Mouse (Mus musculus) frontal cortex, postnatal 25 days (tissue): Measurements from ENCODE around the gene Theg.

ENCODE experiments used
- DNase-seq, 2 experiments: peaks; one replicate each; pipeline ENCODE4 v3.0.0; 2022; ENCODE audit warnings: low spot score in 2 of 2

Theg gene

GRCm38 (mm10) chr10:79556951-79557350 lies 30.2 kb downstream of the Theg start:
- no peak for DNase-seq

GRCm38 (mm10) chr10:79555238-79555724 lies 31.9 kb downstream of the Theg start:
- no peak for DNase-seq

DNA sequence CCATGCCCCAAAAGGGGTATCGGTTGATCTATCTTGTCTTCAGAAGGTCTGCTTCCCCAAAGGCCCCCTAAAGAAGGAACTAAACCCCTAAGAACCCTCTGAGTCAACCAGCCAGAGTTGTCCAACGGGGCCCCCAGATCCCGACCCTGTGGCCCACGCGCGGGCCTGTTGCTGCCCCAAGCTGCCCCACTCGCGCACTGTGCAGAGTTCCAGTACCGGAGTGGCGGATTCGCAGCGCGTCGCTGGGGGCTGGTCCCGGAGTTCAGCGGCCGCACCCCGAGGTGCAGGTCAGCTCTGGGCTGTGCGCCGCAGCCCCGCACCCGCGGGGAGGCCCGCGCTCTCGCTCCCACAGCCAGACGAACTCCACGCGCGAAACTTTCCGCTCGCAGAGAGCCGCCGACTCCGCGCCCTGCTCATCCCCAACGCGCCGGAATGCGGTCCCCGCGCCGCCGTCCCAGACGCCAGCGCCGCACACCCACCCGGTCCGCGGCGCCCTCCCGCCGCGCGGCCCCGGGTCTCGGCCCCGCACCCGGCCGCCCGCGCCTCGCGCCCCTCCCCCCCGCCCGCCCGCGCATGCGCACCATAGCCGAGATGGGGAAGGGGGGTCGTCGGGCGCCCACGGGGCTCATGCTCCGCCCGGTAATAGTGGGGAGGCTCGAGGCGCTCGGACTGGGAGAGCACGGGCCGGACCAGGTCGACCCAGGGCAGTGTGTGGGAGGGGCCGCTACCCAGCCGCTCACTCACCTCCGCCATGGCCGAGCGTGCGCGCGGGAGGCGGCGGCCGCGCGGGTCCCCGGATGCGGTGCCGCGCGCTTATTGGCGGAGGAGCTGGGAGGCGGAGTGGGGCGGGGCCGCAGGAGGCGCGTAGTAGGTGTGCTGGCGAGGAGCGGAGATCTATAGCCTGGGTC lies 32.5 kb downstream of the Theg start, which contains the start of gene Mier2:
Mier2 (minus strand) TSS at position 870 of the 908 bp plus-strand sequence.
- DNase-seq = peak; percentile 56 to 74

GRCm38 (mm10) chr10:79553691-79554090 lies 33.4 kb downstream of the Theg start:
- DNase-seq = no peak

GRCm38 (mm10) chr10:79553176-79553575 lies 34.0 kb downstream of the Theg start:
- no peak for DNase-seq

- DNase-seq = no peak
These were observed 34.6 kb downstream of the Theg start for GRCm38 (mm10) chr10:79552531-79552930.

DNA sequence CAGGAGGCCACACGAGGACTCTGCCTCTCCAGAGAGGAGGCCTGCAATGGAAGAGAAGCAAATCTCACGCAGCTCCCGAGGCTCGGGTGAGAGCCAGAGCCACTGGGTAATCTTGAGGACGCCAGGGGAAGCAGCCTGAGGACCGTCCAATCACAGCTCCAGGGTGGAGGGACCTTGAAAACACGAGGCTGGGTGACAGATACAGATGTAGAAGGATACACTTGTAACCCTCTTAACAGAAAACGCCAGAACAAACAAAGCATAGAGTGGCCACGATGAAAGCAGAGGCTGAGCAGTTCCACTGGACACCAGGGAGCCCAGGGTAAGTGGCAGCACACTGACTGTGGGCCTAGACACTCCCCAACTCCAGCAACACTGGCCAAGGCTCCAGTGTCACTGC lies 36.8 kb downstream of the Theg start:
- no peak for DNase-seq

DNA sequence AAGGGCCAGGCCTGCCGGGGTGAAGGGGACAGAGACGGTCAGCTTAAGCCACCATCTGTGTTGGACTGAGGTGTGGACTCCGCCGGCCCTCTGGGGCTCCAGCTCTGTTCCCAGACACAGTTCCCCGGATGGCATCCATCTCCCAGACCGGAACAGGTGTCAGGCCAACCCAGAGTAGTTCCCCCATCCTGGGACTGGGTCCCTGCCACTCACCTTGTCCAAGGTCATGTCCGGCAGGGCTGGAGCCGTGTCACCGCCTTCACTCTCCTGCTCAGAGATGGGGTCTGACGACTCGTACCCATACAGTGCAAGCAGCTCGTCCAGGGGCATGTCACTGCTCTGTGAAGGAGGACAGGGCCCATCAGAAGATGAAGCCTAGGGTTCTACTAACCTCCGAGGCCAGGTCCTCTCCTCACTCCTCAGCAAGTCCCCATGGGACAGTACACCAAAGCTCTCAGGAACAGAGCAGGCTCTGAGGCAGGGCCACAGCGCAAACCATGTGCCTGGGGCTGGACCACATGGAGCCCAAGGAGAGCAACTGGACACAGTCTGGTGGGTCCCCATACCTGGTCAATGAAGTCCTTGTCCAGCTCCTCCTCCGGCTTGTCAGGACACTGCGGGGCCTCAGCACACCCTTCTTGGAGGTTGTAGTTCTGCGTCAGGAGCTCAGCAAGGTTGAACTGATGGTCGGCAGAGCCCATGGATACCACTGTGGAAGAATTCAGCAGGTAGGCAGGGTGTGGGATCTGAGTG lies 38.0 kb downstream of the Theg start:
- DNase-seq = no peak

GRCm38 (mm10) chr10:79548546-79548945 lies 38.6 kb downstream of the Theg start:
- DNase-seq = no peak

DNA sequence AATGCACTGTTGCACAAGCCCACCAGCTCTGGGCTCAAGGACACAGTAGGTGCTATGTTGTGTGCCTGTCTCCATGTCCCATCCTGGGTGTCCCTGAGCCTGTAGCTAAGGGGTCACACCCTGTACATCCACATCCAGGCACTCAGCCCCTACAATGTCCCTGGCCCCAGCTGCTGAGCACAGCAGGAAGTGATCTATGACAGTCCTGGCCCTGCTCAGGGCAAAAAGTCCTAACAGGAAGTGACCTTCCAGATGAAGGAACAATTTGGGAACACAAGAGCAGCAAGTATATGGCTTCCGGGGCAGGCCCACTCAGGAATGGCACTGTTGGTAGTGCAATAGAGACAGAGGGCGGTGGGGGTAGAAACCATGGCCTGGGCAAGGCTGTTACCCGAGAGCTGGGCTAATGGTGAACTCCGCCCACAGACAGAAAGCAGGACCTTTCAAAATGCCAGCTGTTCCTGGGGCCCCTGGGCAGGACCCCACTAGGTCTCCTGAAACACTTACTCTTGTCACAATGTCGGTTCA lies 39.9 kb downstream of the Theg start:
- no peak for DNase-seq

- DNase-seq = no peak
These were observed 40.6 kb downstream of the Theg start for GRCm38 (mm10) chr10:79546483-79546882.

GRCm38 (mm10) chr10:79545891-79546290 lies 41.2 kb downstream of the Theg start:
- DNase-seq = no peak

DNA sequence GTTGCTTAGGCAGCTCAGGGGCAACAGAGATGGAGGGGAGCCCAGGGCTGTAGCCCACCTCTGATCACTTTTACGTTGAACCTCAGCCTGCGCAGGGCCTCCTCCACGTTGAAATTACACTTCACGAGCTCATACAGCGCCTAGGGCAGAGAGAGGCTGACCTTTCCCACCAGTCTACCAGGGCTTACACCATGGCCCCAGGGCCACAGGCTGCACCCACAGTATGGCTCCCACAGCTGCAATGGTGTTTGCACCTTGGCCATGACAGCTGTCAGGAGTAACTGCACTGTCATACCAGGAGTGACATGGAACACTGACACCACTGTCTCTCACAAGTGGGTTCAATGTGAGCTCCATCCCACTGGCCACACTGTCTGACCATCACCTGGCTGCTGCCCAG lies 42.5 kb downstream of the Theg start:
- DNase-seq = no peak

DNA sequence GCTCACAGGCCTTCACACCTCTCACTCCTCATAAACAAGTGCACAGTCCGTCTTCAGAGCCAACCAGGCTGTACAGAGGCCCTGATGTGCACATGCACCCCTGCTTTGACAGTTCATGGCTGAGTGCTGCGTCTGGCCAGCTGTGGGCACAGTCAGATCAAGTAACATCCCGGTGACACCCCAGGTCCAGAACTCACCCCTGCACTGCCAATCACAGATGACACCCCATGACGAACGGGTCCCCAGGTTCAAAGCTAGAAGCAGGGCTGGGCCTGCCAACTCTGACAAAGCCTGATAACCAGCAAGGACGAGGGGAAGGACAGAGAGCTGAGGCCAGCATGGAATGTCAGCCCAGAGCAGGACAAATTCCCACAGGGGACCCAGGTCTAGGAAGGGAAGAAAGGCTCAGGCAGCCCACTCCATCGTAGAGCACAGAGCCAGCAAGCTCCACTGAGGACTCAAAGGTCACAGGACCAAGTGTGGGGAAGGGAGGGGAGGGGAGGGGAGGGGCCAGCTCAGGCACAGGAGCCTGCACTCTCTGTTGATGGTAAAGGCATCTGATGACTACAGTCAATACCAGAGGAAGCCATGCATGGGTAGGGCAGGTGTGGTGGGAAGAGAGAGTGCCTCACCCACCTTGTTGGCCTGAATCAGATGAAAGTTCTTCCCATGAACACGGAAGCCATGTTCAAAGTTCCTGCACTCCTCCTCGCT lies 43.1 kb downstream of the Theg start:
- no peak for DNase-seq

DNA sequence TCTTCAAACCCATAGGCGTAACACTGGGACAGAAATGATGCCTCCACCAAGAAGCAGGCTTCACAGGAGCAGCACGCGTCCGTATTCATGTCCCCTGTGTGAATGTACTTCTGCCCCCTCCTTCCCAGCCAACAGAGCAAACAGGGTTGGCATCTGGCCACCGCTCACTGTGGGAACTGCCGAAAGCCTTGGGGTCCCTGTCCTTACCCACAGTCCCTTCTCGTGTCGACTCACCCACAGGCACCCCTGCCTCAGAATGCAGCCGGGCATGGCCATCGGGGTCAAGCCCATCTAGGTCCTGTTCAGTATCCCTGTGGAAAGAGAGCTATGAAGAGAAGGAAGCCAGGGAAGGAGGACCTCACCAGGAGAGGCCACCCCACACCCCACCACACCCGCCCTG lies 45.0 kb downstream of the Theg start:
- DNase-seq = no peak

- DNase-seq = no peak
These were observed 45.6 kb downstream of the Theg start for GRCm38 (mm10) chr10:79541522-79541921.

GRCm38 (mm10) chr10:79540746-79541145 lies 46.4 kb downstream of the Theg start:
- no peak for DNase-seq

DNA sequence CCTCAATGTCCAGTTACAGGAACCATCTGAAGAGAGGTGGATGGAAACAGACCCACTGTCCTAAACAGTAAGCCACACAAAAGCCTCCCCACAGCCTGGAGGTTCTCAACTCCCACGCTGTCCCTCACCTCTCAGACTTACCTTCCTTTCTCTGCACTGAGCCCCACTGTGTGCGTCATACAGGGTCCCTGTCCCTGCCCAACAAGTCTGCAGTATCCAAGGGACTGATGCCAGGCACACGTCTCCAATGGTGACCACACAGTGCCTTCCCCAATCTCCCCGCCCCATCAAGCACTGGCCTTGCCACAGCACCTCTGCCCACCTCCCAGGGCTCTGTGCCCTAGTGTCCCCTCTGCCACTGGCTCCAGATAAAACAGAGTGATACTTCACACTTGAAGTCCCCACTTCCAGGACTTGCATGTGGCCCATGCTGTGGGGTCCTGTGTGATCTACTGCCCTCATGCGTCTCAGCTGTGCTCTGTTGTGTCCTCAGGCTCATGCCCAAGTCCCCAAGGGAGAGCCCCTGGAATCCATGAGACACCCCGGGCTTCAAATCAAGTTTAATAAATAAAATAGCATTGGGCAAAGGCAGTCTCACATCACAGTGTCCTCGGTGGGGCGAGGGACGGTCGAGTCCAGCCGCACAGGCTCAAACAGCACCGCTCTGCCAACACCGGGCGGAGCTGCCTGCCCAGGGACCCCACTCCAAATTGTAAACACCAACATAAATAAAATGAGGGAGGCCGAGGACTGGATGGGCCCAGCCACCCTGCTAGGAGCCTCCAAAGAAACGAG lies 47.2 kb downstream of the Theg start:
- DNase-seq = no peak

DNA sequence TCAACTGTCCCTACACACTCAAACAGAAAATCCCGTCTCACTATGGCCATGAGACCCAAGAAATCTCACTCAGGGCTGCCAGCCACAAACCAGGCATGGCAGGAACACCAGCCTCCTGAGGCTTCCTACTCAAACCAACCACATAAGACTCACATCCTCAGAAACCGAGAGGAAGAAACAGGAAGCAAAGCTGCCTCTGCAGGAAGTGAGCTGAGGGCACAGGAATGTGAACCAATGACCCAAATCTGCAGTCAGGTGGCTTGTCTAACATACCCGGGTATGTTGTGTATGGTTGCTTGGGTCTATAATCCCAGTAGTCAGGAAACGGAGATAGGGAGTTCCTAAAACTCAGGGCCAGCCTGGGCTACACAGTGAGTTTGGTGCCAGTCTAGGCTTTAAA lies 48.3 kb downstream of the Theg start:
- DNase-seq = no peak

- DNase-seq = no peak
These were observed 48.8 kb downstream of the Theg start for GRCm38 (mm10) chr10:79538323-79538722.

DNA sequence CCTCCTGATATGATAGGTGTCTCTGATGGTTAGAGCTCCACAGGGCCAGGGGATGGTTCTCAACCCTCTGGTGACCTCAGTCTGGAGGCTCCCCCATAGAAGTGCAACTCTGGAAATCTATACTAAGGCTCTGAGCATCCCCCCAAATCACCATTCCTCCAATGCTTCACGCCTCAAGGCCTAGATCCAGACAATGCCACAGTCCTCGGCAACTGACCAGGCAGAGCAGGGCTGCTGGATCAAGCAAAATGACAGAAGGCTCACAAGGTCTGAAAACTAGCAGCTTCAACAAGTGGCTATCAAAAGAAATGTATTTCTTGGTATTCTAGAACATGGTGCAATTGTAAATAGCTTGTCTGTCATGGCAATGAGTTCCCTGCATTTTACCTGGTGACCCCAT lies 49.4 kb downstream of the Theg start:
- no peak for DNase-seq
